Comparison of ENCODE assay signal across 9 mouse cellular contexts in genomic region chr1:135154411-135154959, GRCm38 (mm10). TPM values are rescaled to one million over a fixed set of nuclear protein-coding genes. Genes with fewer than 3 reads are reported as not detected.
A peak's percentile ranks its signal among the peaks of the same experiment; 100 is the strongest.
DNase-seq lines count a peak whose midpoint lies in the region; ATAC-seq and TF ChIP-seq lines count a peak whose summit lies in the region.
"Had no signal": no experiment of that assay in that cellular context is flagged by ENCODE, and none has a peak within 500 bp of the region (broad histone marks: within the 10 kb centered on the region; RNA-seq: fewer than 3 reads in every experiment).

No protein-coding gene starts in this region.

- no peak for TF ChIP-seq EP300 in MEL (IDR thresholded peaks at IDR 0.05; ENCODE audit: low read depth in 1 of 2, low read length in 2 of 2)

- H3K9ac ChIP-seq in MEL (ENCODE audit: control insufficient read depth, low read depth, low read length, poor library complexity, severe bottlenecking): no peak overlapping the region
- peak overlapping the region; percentile 43 for H3K9ac ChIP-seq in forebrain, embryonic 15.5 days (replicated peaks)
- H3K9ac ChIP-seq in liver, embryonic 16.5 days (ENCODE audit: low read depth, low read length): peak overlapping the region; percentile 28; the same call in 1 of the 2 replicates
- peak overlapping the region; percentile 56 for H3K9ac ChIP-seq in neural tube, embryonic 14.5 days (replicated peaks; ENCODE audit: low read depth, low read length)

- under 1% methylated on average over 14 of the region's 14 CpGs for WGBS in forebrain, embryonic 15.5 days
- 7% methylated on average over 14 of the region's 14 CpGs for WGBS in liver, embryonic 16.5 days (ENCODE audit: insufficient replicate concordance)
- 4% methylated on average over 14 of the region's 14 CpGs for WGBS in neural tube, embryonic 14.5 days

- peak; percentile 68 for TF ChIP-seq RAD21 in MEL (IDR thresholded peaks at IDR 0.05; ENCODE audit: low read depth, low read length)

- no peak for TF ChIP-seq POLR2A in MEL (IDR thresholded peaks at IDR 0.05; ENCODE audit: control insufficient read depth in 1 of 2, insufficient read depth in 1 of 2, low read depth in 1 of 2, low read length in 2 of 2, poor library complexity in 1 of 2)
- no peak for TF ChIP-seq POLR2A in testis, adult 2 months (IDR thresholded peaks at IDR 0.05; ENCODE audit: control insufficient read depth, low read depth, low read length)

- ATAC-seq in forebrain, embryonic 15.5 days (replicated peaks): peak; percentile 66
- peak; percentile 84 for ATAC-seq in liver, embryonic 16.5 days (ENCODE audit: low read depth)
- ATAC-seq in neural tube, embryonic 14.5 days (ENCODE audit: low read depth): peak; percentile 68

- H3K9me3 ChIP-seq in MEL (replicated peaks; ENCODE audit: insufficient read depth, low read length): no peaks in the 10 kb centered on the region
- no peaks in the 10 kb centered on the region for H3K9me3 ChIP-seq in forebrain, embryonic 15.5 days
- H3K9me3 ChIP-seq in liver, embryonic 16.5 days (replicated peaks; ENCODE audit: control insufficient read depth, low read length): no peaks in the 10 kb centered on the region
- H3K9me3 ChIP-seq in neural tube, embryonic 14.5 days (ENCODE audit: control insufficient read depth, low read length): no peaks in the 10 kb centered on the region

- DNase-seq in MEL (ENCODE audit: low read depth, low spot score): peak; percentile 87
- peak; percentile 82 for DNase-seq in cerebellum, adult 11-12 months
- DNase-seq in heart, postnatal 25 days (ENCODE audit: low spot score): peak; percentile 65
- DNase-seq in layer of hippocampus, adult 11-12 months (ENCODE audit: low spot score): peak; percentile 84

- intact Hi-C loops in heart, postnatal 25 days (cut with DNase I): loop anchor here (2.0 kb wide), 1 partner anchor 214 kb away; no protein-coding TSS in a partner anchor

- H3K79me2 ChIP-seq in MEL (ENCODE audit: control insufficient read depth, insufficient read depth, low read length, poor library complexity): peaks cover 1% of the 10 kb centered on the region

- H3K4me2 ChIP-seq in forebrain, embryonic 15.5 days (replicated peaks): peak overlapping the region; percentile 40
- H3K4me2 ChIP-seq in liver, embryonic 16.5 days (ENCODE audit: low read depth, low read length): peak overlapping the region; percentile 67
- H3K4me2 ChIP-seq in neural tube, embryonic 14.5 days (ENCODE audit: low read depth, low read length): peak overlapping the region; percentile 37; the same call in 1 of the 2 replicates

- H3K4me3 ChIP-seq in MEL (ENCODE audit: control insufficient read depth in 1 of 2, insufficient read depth in 1 of 2, low read depth in 2 of 2, low read length in 2 of 2): no peak overlapping the region
- H3K4me3 ChIP-seq in forebrain, embryonic 15.5 days: peak overlapping the region; percentile 17
- peak overlapping the region; percentile 42 for H3K4me3 ChIP-seq in liver, embryonic 16.5 days (ENCODE audit: low read depth, low read length)
- 0 out of 2 replicates have a peak overlapping the region, but pooled peaks have one; percentile 2 for H3K4me3 ChIP-seq in neural tube, embryonic 14.5 days (ENCODE audit: low read depth, low read length)
- H3K4me3 ChIP-seq in testis, adult 2 months (ENCODE audit: control insufficient read depth, low read depth, low read length): peak overlapping the region; percentile 35; the same call in 1 of the 2 replicates
- H3K4me3 ChIP-seq: myocyte had no signal

- no peaks in the 10 kb centered on the region for H3K27me3 ChIP-seq in MEL (ENCODE audit: control insufficient read depth in 1 of 2, insufficient read depth in 2 of 2, low read length in 2 of 2)
- no peaks in the 10 kb centered on the region for H3K27me3 ChIP-seq in forebrain, embryonic 15.5 days
- no peaks in the 10 kb centered on the region for H3K27me3 ChIP-seq in liver, embryonic 16.5 days (ENCODE audit: control insufficient read depth, insufficient read depth, low read depth, low read length)
- H3K27me3 ChIP-seq in neural tube, embryonic 14.5 days (ENCODE audit: control insufficient read depth, insufficient read depth, low read length): no peaks in the 10 kb centered on the region
- H3K27me3 ChIP-seq in testis, adult 2 months (ENCODE audit: control insufficient read depth, insufficient read depth, low read length): no peaks in the 10 kb centered on the region

- H3K4me1 ChIP-seq in MEL (ENCODE audit: control insufficient read depth in 1 of 2, insufficient read depth in 2 of 2, low read length in 2 of 2): peaks cover 0 to 8% of the 10 kb centered on the region in 2 experiments; a peak in 1 of 4 replicates
- H3K4me1 ChIP-seq in forebrain, embryonic 15.5 days: peaks cover 51% of the 10 kb centered on the region
- peaks cover 15% of the 10 kb centered on the region for H3K4me1 ChIP-seq in liver, embryonic 16.5 days (ENCODE audit: control insufficient read depth, low read depth, low read length)
- peaks cover 18% of the 10 kb centered on the region for H3K4me1 ChIP-seq in neural tube, embryonic 14.5 days (ENCODE audit: control insufficient read depth, insufficient read depth, low read length)
- H3K4me1 ChIP-seq in testis, adult 2 months (ENCODE audit: control insufficient read depth, insufficient read depth, low read length): peaks cover 3% of the 10 kb centered on the region

- H3K36me3 ChIP-seq in MEL (ENCODE audit: control insufficient read depth in 1 of 2, insufficient read depth in 2 of 2, low read length in 2 of 2): peaks cover 2 to 4% of the 10 kb centered on the region in 2 experiments; a peak in 3 of 4 replicates
- H3K36me3 ChIP-seq in forebrain, embryonic 15.5 days: peaks cover 19% of the 10 kb centered on the region
- H3K36me3 ChIP-seq in liver, embryonic 16.5 days (ENCODE audit: control insufficient read depth, insufficient read depth): no peaks in the 10 kb centered on the region; the same call in 1 of the 2 replicates
- H3K36me3 ChIP-seq in neural tube, embryonic 14.5 days (ENCODE audit: control insufficient read depth, insufficient read depth, low read length): peaks cover 21% of the 10 kb centered on the region
- H3K36me3 ChIP-seq in testis, adult 2 months (ENCODE audit: control insufficient read depth, insufficient read depth, low read length): no peaks in the 10 kb centered on the region

- TF ChIP-seq CTCF in MEL (IDR thresholded peaks at IDR 0.05 in 2 of 3, conservative IDR thresholded peaks at IDR 0.05 in 1 of 3; ENCODE audit: control insufficient read depth in 1 of 3, insufficient read depth in 1 of 3, low read depth in 2 of 3, low read length in 3 of 3, poor library complexity in 1 of 3, severe bottlenecking in 1 of 3): peak; percentile 76 to 84 (median 80)
- TF ChIP-seq CTCF in testis, adult 2 months (IDR thresholded peaks at IDR 0.05; ENCODE audit: control insufficient read depth, insufficient read depth, insufficient replicate concordance, low read depth, low read length): peak; percentile 70; the same call in 1 of the 2 replicates

- H3K27ac ChIP-seq in MEL (ENCODE audit: control insufficient read depth, low read depth, low read length): no peak overlapping the region
- peak overlapping the region; percentile 94 for H3K27ac ChIP-seq in forebrain, embryonic 15.5 days (replicated peaks)
- peak overlapping the region; percentile 64 for H3K27ac ChIP-seq in liver, embryonic 16.5 days (ENCODE audit: low read length)
- H3K27ac ChIP-seq in neural tube, embryonic 14.5 days (ENCODE audit: low read depth, low read length): peak overlapping the region; percentile 94
- no peak overlapping the region for H3K27ac ChIP-seq in testis, adult 2 months (ENCODE audit: control insufficient read depth, insufficient read depth, low read depth, low read length)

RNA-seq across cellular contexts. Expression of gene Arl8a, which starts 7.9 kb away (rescaled TPM):
- total RNA-seq in MEL (2012; rRNA removed): 8.0 and 9.0 TPM in 2 replicates
- polyA plus RNA-seq in MEL (2012; ENCODE audit: insufficient read depth in 1 of 2, insufficient read length in 2 of 2, low read depth in 1 of 2, low replicate concordance in 2 of 2, missing spikeins in 1 of 2): 10 to 100 TPM in 1 of 2 experiments, not detected in 1; 47.7 TPM
- 301 and 307 TPM in 2 replicates for polyA plus RNA-seq in forebrain, embryonic 15.5 days (2015; fragmentation: Nextera tagmentation; extraction: Ambion mirVana)
- total RNA-seq in heart, postnatal 25 days (2021): 10 to 100 TPM; 17.9 to 20.3 TPM
- 7.8 and 9.9 TPM in 2 replicates for polyA plus RNA-seq in liver, embryonic 16.5 days (2015; fragmentation: Nextera tagmentation; extraction: Ambion mirVana)
- polyA plus RNA-seq in neural tube, embryonic 14.5 days (2014; fragmentation: Nextera tagmentation; extraction: Ambion mirVana): 335 and 370 TPM in 2 replicates
- polyA plus RNA-seq in testis, adult 2 months (2012; rRNA removed): 16.9 and 20.6 TPM in 2 replicates

RNA-seq across cellular contexts. Expression of gene Gpr37l1, which starts 13.0 kb away (rescaled TPM):
- not detected in 2 replicates for total RNA-seq in MEL (2012; rRNA removed)
- polyA plus RNA-seq in MEL (2012; ENCODE audit: insufficient read depth in 1 of 2, insufficient read length in 2 of 2, low read depth in 1 of 2, low replicate concordance in 2 of 2, missing spikeins in 1 of 2): not detected
- 0.31 and 0.33 TPM in 2 replicates for polyA plus RNA-seq in forebrain, embryonic 15.5 days (2015; fragmentation: Nextera tagmentation; extraction: Ambion mirVana)
- 1 to 10 TPM in 1 of 2 experiments, under 1 TPM in 1; 0.81 to 1.1 TPM for total RNA-seq in heart, postnatal 25 days (2021)
- polyA plus RNA-seq in liver, embryonic 16.5 days (2015; fragmentation: Nextera tagmentation; extraction: Ambion mirVana): not detected in 2 replicates
- polyA plus RNA-seq in neural tube, embryonic 14.5 days (2014; fragmentation: Nextera tagmentation; extraction: Ambion mirVana): 0.94 and 0.95 TPM in 2 replicates
- 0.07 TPM in 1 of 2 replicates, not detected in the other for polyA plus RNA-seq in testis, adult 2 months (2012; rRNA removed)

RNA-seq across cellular contexts. Expression of gene Ptpn7, which starts 22.0 kb away (rescaled TPM):
- total RNA-seq in MEL (2012; rRNA removed): 173 and 202 TPM in 2 replicates
- 100 to 1,000 TPM in 1 of 2 experiments, not detected in 1; 215 TPM for polyA plus RNA-seq in MEL (2012; ENCODE audit: insufficient read depth in 1 of 2, insufficient read length in 2 of 2, low read depth in 1 of 2, low replicate concordance in 2 of 2, missing spikeins in 1 of 2)
- polyA plus RNA-seq in forebrain, embryonic 15.5 days (2015; fragmentation: Nextera tagmentation; extraction: Ambion mirVana): 0.23 and 0.24 TPM in 2 replicates
- total RNA-seq in heart, postnatal 25 days (2021): under 1 TPM; 0.44 to 0.50 TPM
- 9.0 and 9.6 TPM in 2 replicates for polyA plus RNA-seq in liver, embryonic 16.5 days (2015; fragmentation: Nextera tagmentation; extraction: Ambion mirVana)
- 0.15 and 0.58 TPM in 2 replicates for polyA plus RNA-seq in neural tube, embryonic 14.5 days (2014; fragmentation: Nextera tagmentation; extraction: Ambion mirVana)
- 2.6 TPM in 2 replicates for polyA plus RNA-seq in testis, adult 2 months (2012; rRNA removed)

RNA-seq across cellular contexts. Expression of gene Lgr6, which starts 49.4 kb away (rescaled TPM):
- 0.04 and 0.07 TPM in 2 replicates for total RNA-seq in MEL (2012; rRNA removed)
- under 1 TPM in 1 of 2 experiments, not detected in 1; 0.10 TPM for polyA plus RNA-seq in MEL (2012; ENCODE audit: insufficient read depth in 1 of 2, insufficient read length in 2 of 2, low read depth in 1 of 2, low replicate concordance in 2 of 2, missing spikeins in 1 of 2)
- 0.41 and 0.61 TPM in 2 replicates for polyA plus RNA-seq in forebrain, embryonic 15.5 days (2015; fragmentation: Nextera tagmentation; extraction: Ambion mirVana)
- total RNA-seq in heart, postnatal 25 days (2021): 10 to 100 TPM; 14.6 to 17.5 TPM
- 0.07 and 0.08 TPM in 2 replicates for polyA plus RNA-seq in liver, embryonic 16.5 days (2015; fragmentation: Nextera tagmentation; extraction: Ambion mirVana)
- 1.4 TPM in 2 replicates for polyA plus RNA-seq in neural tube, embryonic 14.5 days (2014; fragmentation: Nextera tagmentation; extraction: Ambion mirVana)
- 3.0 and 3.8 TPM in 2 replicates for polyA plus RNA-seq in testis, adult 2 months (2012; rRNA removed)

Comparison
In these comparisons a context has a peak if more than half of its experiments do, and no peak if none do; other contexts are left out.
1. H3K27ac ChIP-seq: peak in forebrain, embryonic 15.5 days (single experiment), liver, embryonic 16.5 days (single experiment) and neural tube, embryonic 14.5 days (single experiment); none in MEL (single experiment) and testis, adult 2 months (single experiment).
2. H3K4me3 ChIP-seq: peak in forebrain, embryonic 15.5 days (single experiment), liver, embryonic 16.5 days (single experiment), neural tube, embryonic 14.5 days (single experiment) and testis, adult 2 months (single experiment); none in MEL (0 of 2).
3. Peak in every context shown above with its lines, with median percentiles within 50 percentile points of each other: DNase-seq, ATAC-seq and H3K4me2 ChIP-seq.